Mouse (Mus musculus) forebrain, embryonic 16.5 days (tissue): ENCODE measurements around the gene Oard1. TPM values are rescaled to one million over a fixed set of nuclear protein-coding genes. Genes with fewer than 3 reads are reported as not detected.
A peak's percentile ranks its signal among the peaks of the same experiment; 100 is the strongest.

Experiments
- ATAC-seq: fragments of 200-750 bp; cut with Nextera tagmentation; 2 replicates; pipeline ENCODE4 v1.8.0; 2017; ENCODE audit warnings: mild to moderate bottlenecking, moderate library complexity
- H3K27ac ChIP-seq: fragments of 300-500 bp; sonication (generic); 2 replicates; pipeline ENCODE4 v1.5.1; 2014; ENCODE audit warnings: low read length, control low read depth
- H3K27me3 ChIP-seq: fragments of 300-500 bp; sonication (generic); replicated peaks from 2 replicates; pipeline ENCODE4 v1.6.1; 2014; ENCODE audit warnings: low read length; ENCODE audit not compliant: control insufficient read depth, insufficient read depth
- H3K36me3 ChIP-seq: fragments of 300-500 bp; sonication (generic); 2 replicates; pipeline ENCODE4 v1.6.1; 2014; ENCODE audit not compliant: control insufficient read depth, insufficient read depth
- H3K4me1 ChIP-seq: fragments of 300-500 bp; sonication (generic); replicated peaks from 2 replicates; pipeline ENCODE4 v1.6.1; 2014; ENCODE audit warnings: low read length; ENCODE audit not compliant: control insufficient read depth, insufficient read depth
- H3K4me2 ChIP-seq: fragments of 300-500 bp; sonication (generic); 2 replicates; pipeline ENCODE4 v1.6.1; 2014; ENCODE audit warnings: mild to moderate bottlenecking, low read length, control low read depth
- H3K4me3 ChIP-seq: fragments of 300-500 bp; sonication (generic); replicated peaks from 2 replicates; pipeline ENCODE4 v1.5.1; 2014; ENCODE audit warnings: mild to moderate bottlenecking, low read length, control low read depth
- H3K9ac ChIP-seq: fragments of 300-500 bp; sonication (generic); replicated peaks from 2 replicates; pipeline ENCODE4 v1.6.1; 2014; ENCODE audit warnings: low read depth, low read length, control low read depth
- H3K9me3 ChIP-seq: fragments of 300-500 bp; sonication (generic); 2 replicates; pipeline ENCODE4 v1.6.1; 2016; ENCODE audit warnings: low read length; ENCODE audit not compliant: control insufficient read depth
- WGBS: fragments of 180-500 bp; shearing (Covaris S2); extraction: QIAGEN DNeasy Blood & Tissue Kit; methylation state at CpG from one replicate; pipeline ENCODE4 v1.1.7; 2014; 5-methylcytosine and 5-hydroxymethylcytosine counted together
- polyA plus RNA-seq: library from polyadenylated mRNA; unstranded; fragments of >200 nt; fragmentation: Nextera tagmentation; extraction: Ambion mirVana; gene quantifications from 2 replicates; pipeline ENCODE4 v1.2.1, GENCODE M21; 2015

The Oard1 gene
- polyA plus RNA-seq = 49.1 and 54.5 TPM in 2 replicates

- Histone ChIP-seq H3K4me3 (peak within 1 kb of the TSS; percentile 93), H3K9me3 (no peaks in the 10 kb centered on the region), H3K9ac (peak within 1 kb of the TSS; percentile 100), H3K27ac (peak within 1 kb of the TSS; percentile 100), H3K4me2 (peak within 1 kb of the TSS; percentile 88), H3K27me3 (no peaks in the 10 kb centered on the region), H3K4me1 (peaks cover 33% of the 10 kb centered on the region), H3K36me3 (no peaks in the 10 kb centered on the region)
- peak; percentile 96 for ATAC-seq
- WGBS = under 1% methylated on average over 78 of the region's 84 CpGs
Measured at GRCm38 (mm10) chr17:48409380-48410298, at the start of gene Oard1, which contains the start of gene Nfya. Oard1 (plus strand) TSS chr17:48410014. Nfya (minus strand) TSS chr17:48409906.

DNA sequence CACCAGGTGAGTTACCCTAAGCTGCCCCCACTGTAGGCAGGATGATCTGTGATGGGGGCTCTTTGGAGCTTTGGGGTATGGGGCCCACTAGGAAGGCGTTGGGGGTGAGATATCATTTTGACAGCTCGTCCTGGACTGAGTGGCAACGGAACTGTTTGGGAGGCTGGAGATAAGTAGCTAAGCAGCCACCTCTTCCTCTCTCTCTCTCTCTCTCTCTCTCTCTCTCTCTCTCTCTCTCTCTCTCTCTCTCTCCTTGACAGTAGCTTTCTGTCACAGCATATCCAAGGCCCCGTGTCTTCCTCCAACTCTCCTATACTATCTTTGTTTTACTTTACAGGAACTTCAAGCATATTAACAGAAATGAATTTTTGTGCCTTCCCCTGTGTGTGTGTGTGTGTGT lies 49.4 kb upstream of the Oard1 start:
- no peak for ATAC-seq
- H3K9me3 ChIP-seq = no peaks in the 10 kb centered on the region
- no peak overlapping the region for H3K27ac ChIP-seq
- peaks cover 12% of the 10 kb centered on the region for H3K4me1 ChIP-seq
- H3K4me2 ChIP-seq = no peak overlapping the region
- no peak overlapping the region for H3K4me3 ChIP-seq
- H3K36me3 ChIP-seq = no peaks in the 10 kb centered on the region
- H3K27me3 ChIP-seq = no peaks in the 10 kb centered on the region
- no peak overlapping the region for H3K9ac ChIP-seq
- 86% methylated on average over 4 of the region's 4 CpGs for whole genome bisulfite sequencing

DNA sequence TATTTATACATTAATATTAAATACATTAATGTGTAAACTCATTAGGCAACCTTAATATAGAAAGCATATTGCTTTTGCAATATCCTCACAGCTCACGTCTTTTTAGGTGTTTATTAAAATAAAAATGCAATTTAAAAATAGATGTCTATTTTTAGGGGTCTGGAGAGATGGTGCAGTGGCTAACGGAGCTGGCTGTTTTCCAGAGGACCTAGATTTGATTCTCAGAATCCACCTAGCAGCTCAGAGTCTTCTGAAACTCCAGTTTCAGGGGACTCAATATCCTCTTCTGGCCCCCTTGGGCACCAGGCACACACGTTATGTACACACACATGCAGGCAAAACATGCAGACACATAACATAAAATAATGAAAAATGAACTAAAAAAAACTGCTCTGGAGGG lies 47.5 kb upstream of the Oard1 start:
- Histone ChIP-seq H3K9ac (no peak overlapping the region), H3K27ac (no peak overlapping the region; the same call in 1 of the 2 replicates), H3K27me3 (no peaks in the 10 kb centered on the region), H3K4me1 (peaks cover 12% of the 10 kb centered on the region), H3K4me2 (no peak overlapping the region), H3K9me3 (no peaks in the 10 kb centered on the region), H3K4me3 (no peak overlapping the region), H3K36me3 (no peaks in the 10 kb centered on the region)
- 53% methylated on average over 3 of the region's 3 CpGs for WGBS
- ATAC-seq = no peak

DNA sequence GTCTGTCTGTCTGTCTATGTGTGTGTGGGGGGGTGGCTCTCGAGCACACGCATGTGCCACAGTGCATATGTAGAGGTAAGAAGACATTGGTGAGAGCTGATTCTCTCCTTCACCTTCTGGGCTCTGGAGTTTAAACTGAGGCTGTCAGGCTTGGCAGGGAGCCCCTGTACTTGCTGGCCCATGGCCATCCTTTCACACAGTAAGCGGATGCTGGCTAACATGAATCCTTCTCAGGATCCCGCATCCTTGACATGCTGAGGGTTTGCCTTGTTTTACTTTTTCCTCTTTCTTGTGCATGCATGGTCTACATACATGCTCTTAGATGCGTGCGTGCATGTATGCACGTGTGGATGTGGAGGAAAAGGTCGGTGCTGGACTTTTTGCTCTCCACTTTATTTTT lies 46.8 kb upstream of the Oard1 start:
- peak; percentile 49; the same call in 1 of the 2 replicates for ATAC-seq
- H3K9ac ChIP-seq = no peak overlapping the region
- no peak overlapping the region for H3K4me2 ChIP-seq
- WGBS = 71% methylated on average over 8 of the region's 8 CpGs
- H3K9me3 ChIP-seq = no peaks in the 10 kb centered on the region
- H3K4me3 ChIP-seq = no peak overlapping the region
- no peaks in the 10 kb centered on the region for H3K27me3 ChIP-seq
- peaks cover 12% of the 10 kb centered on the region for H3K4me1 ChIP-seq
- no peak overlapping the region; the same call in 1 of the 2 replicates for H3K27ac ChIP-seq
- H3K36me3 ChIP-seq = no peaks in the 10 kb centered on the region

GRCm38 (mm10) chr17:48363421-48363965 lies 46.3 kb upstream of the Oard1 start:
- peaks cover 12% of the 10 kb centered on the region for H3K4me1 ChIP-seq
- H3K36me3 ChIP-seq = no peaks in the 10 kb centered on the region
- no peaks in the 10 kb centered on the region for H3K27me3 ChIP-seq
- H3K9ac ChIP-seq = no peak overlapping the region
- no peak overlapping the region for H3K27ac ChIP-seq
- H3K9me3 ChIP-seq = no peaks in the 10 kb centered on the region
- ATAC-seq = no peak
- whole genome bisulfite sequencing = 59% methylated on average over 6 of the region's 6 CpGs
- no peak overlapping the region for H3K4me3 ChIP-seq
- H3K4me2 ChIP-seq = no peak overlapping the region

DNA sequence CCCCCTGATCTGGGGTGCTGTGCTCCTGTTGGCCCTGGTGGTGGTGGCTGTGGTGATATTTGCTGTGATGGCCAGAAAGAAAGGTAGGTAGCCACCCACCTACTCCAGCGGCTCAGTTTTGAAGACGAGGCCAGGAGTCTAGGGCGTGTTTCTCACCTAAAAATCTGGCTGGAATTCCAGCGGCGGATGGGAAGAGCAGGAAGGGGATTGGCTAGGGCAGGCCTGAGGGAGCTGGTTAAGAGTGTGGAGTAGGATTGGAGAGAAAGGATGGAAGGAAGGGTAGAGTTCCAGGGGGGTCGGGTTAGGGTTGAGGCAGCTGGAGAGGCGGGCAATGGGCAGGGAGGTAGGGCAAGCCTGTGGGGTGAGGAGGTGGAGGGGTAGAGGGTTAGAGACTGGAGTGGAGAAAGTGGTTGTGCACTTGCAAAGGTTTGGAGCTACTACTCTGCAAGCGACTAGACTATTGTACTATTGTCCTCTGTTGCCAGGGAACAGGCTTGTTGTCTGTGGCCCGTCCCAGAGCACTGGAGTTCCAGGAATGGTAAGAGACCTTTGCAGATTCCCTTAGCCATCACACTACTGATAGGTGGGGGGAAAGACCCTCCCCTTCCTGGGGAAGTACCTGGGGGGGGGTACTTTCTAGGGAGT lies 44.2 kb upstream of the Oard1 start:
- H3K4me3 ChIP-seq = no peak overlapping the region
- WGBS = 67% methylated on average over 9 of the region's 9 CpGs

DNA sequence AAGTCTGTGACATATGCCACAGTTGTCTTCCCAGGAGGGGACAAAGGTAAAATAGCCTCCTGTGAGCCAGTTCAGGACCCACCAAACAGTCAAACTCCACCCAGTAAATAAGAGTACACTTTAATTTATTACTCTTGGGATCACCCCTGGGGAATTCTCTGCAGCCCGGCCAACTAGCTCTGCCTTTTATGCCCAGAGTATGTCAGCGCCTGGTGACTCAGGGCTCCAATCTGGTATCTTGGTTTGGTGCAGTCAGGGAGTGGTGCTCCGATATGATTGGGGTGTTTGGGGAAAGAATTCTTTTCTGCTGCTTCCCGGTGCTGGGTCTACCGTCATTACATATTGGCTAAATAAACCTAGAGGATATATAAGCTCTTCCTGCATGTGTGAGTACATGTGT lies 43.0 kb upstream of the Oard1 start:
- H3K4me1 ChIP-seq = peaks cover 12% of the 10 kb centered on the region
- no peaks in the 10 kb centered on the region for H3K36me3 ChIP-seq
- no peak for ATAC-seq
- H3K9ac ChIP-seq = no peak overlapping the region
- no peak overlapping the region for H3K27ac ChIP-seq
- H3K4me3 ChIP-seq = no peak overlapping the region
- WGBS = 93% methylated on average over 5 of the region's 5 CpGs
- no peaks in the 10 kb centered on the region for H3K27me3 ChIP-seq
- no peaks in the 10 kb centered on the region for H3K9me3 ChIP-seq
- H3K4me2 ChIP-seq = no peak overlapping the region

More for the DNA sequence above, 44.2 kb upstream of the Oard1 start:
- no peak for ATAC-seq
- no peak overlapping the region for H3K4me2 ChIP-seq
- no peak overlapping the region for H3K27ac ChIP-seq
- no peaks in the 10 kb centered on the region for H3K9me3 ChIP-seq
- no peak overlapping the region for H3K9ac ChIP-seq
- no peaks in the 10 kb centered on the region for H3K36me3 ChIP-seq
- no peaks in the 10 kb centered on the region for H3K27me3 ChIP-seq
- peaks cover 12% of the 10 kb centered on the region for H3K4me1 ChIP-seq

DNA sequence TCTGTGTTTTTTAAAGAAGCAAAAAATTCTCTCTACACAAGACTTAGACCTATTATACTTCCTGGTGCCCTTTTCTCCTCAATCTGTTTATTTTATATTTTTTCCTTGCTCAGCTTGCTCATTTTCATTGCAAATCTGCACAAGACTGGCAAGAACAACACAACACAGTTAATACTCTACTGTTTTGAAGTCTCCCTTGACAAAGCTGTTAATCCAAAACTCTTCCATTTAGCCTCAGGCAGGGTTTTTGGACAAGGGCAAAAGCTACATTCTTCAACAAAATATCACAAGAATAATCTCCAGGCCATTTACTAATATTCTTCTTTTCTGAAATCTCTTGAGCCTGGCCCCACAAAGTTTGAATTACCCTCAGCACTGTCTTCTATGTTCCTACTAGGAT lies 38.2 kb upstream of the Oard1 start:
- no peak overlapping the region for H3K4me3 ChIP-seq
- H3K36me3 ChIP-seq = no peaks in the 10 kb centered on the region
- no peaks in the 10 kb centered on the region for H3K27me3 ChIP-seq
- no peaks in the 10 kb centered on the region for H3K9me3 ChIP-seq
- no peak for ATAC-seq
- H3K27ac ChIP-seq = no peak overlapping the region
- no peaks in the 10 kb centered on the region for H3K4me1 ChIP-seq
- H3K4me2 ChIP-seq = no peak overlapping the region
- H3K9ac ChIP-seq = no peak overlapping the region

DNA sequence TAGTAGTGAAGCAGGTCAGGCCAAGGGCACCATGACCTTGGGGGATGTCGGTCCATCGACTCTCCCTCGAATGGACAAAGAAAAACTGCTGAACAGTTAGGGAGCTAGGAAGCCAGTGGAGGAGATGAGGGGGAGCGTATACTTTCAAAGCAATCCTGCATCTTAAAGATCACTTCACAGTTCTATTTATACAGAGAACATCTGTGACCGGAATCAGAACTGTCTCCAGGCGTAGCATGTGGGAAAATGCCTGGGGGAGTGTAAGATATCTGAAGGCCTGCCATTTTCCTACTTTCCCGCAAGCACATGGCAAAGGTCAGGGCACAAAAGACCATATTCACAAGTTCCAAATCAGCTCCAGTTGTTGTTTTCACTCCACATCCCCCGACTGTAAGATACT lies 36.8 kb upstream of the Oard1 start:
- H3K36me3 ChIP-seq = no peaks in the 10 kb centered on the region
- no peak overlapping the region for H3K4me2 ChIP-seq
- no peak overlapping the region for H3K27ac ChIP-seq
- no peak overlapping the region for H3K4me3 ChIP-seq
- no peaks in the 10 kb centered on the region for H3K4me1 ChIP-seq
- no peak overlapping the region for H3K9ac ChIP-seq
- ATAC-seq = no peak
- H3K9me3 ChIP-seq = no peaks in the 10 kb centered on the region
- no peaks in the 10 kb centered on the region for H3K27me3 ChIP-seq
- 86% methylated on average over 8 of the region's 8 CpGs for WGBS
